Mouse (Mus musculus): ENCODE data around the gene Ephb1. TPM values are rescaled to one million over a fixed set of nuclear protein-coding genes. Genes with fewer than 3 reads are reported as not detected.

Ephb1 gene
- total RNA-seq, 2 experiments from 2014 or later, result 23.4 to 26.7 TPM

DNA sequence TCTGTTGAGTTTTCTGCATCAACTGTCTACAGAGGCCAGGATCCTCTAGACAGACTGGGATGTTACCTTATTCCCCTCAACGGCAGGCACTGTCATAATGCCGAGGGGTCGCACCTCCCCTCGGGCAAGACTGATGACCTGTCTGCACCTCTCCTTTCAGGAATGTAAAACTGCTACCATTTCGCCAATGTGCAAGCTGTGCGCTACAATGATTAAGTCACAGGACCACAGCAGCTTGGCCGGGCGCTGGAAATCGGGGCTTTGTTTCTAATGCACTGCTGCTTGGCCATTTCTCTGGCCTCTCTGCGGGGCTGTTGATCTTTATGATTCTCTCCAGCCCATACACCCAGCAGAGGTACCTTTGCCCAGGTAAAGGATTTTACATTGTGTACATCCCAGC is 346.8 kb downstream of the Ephb1 start:
- Histone ChIP-seq H3K4me3 (no peak overlapping the region), H3K27ac (no peak overlapping the region)
- no peak for DNase-seq (ENCODE audit: extremely low spot score in 1 of 2, low spot score in 2 of 2)
- no peak for TF ChIP-seq CTCF (IDR thresholded peaks at IDR 0.05)
- intact Hi-C loops (cut with DNase I), result loop anchor here (5.0 to 10.0 kb wide), 2 partner anchors 315 to 693 kb away; no protein-coding TSS in a partner anchor

GRCm38 (mm10) chr9:102006539-102006938 is 348.0 kb downstream of the Ephb1 start:
- DNase-seq (ENCODE audit: extremely low spot score in 1 of 2, low spot score in 2 of 2), result peak in 1 of 2 experiments; percentile 27
- TF ChIP-seq CTCF (IDR thresholded peaks at IDR 0.05), result peak; percentile 48
- Histone ChIP-seq H3K27ac (no peak overlapping the region), H3K4me3 (no peak overlapping the region)
- intact Hi-C loops (cut with DNase I), result loop anchor here (5.0 to 10.0 kb wide), 2 partner anchors 314 to 692 kb away; no protein-coding TSS in a partner anchor

DNA sequence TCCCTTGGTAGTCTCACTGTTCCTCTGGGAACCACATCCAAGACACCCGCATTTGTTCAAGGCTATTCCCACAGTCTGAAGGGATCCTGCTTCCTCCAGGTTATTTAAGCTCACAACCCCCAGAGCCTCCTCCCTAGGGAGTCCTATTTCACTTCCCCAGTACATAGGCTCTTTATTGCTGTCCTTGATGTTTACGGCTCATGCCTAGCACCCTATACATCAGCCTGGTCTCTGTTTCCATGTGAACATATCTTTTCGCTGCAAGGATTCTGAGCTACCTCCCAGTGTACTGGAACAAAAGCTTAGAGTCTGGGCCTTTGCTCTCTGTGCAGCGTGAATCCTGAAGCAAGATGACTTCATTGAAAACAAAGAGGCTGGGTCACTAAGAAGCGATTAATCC is 351.6 kb downstream of the Ephb1 start:
- no peak for TF ChIP-seq CTCF (IDR thresholded peaks at IDR 0.05)
- no peak overlapping the region for H3K4me3 ChIP-seq
- intact Hi-C loops (cut with DNase I), result loop anchor here (10.0 kb wide), 1 partner anchor 688 kb away; no protein-coding TSS in a partner anchor
- no peak overlapping the region for H3K27ac ChIP-seq
- no peak for DNase-seq (ENCODE audit: extremely low spot score in 1 of 2, low spot score in 2 of 2)

- Histone ChIP-seq H3K27ac (no peak overlapping the region), H3K4me3 (no peak overlapping the region)
- intact Hi-C loops (cut with DNase I), result loop anchor here (10.0 kb wide), 1 partner anchor 687 kb away; no protein-coding TSS in a partner anchor
- no peak for TF ChIP-seq CTCF (IDR thresholded peaks at IDR 0.05)
- DNase-seq (ENCODE audit: extremely low spot score in 1 of 2, low spot score in 2 of 2), result no peak
Measured at GRCm38 (mm10) chr9:102002186-102002585, 352.3 kb downstream of the Ephb1 start.

DNA sequence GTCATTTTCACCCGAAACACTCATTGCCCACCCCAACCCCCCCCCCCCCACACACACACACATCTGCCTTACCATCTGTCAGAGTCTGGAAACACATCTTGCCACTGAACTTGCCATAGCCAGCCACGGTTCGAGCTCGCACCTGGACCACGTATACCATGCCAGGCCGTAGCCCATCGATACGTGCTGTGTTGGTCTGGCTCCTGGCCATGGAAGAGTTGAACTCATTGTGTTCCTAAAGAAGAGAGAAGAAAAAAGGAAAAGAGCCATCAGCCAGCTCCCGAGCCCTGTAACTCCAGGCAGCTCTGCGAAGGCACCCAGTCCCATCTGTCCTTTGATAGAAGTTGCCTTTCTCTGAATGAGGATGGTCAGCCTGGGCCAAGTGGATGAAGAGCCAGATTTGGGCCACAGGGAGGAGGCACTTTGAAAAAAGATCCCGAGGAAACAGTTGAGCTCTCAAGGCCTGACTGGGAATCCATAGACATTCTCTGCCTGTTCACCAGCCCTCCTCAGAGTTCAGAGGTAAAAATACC is 352.8 kb downstream of the Ephb1 start:
- intact Hi-C loops (cut with DNase I), result loop anchor here (10.0 kb wide), 1 partner anchor 687 kb away; no protein-coding TSS in a partner anchor
- H3K4me3 ChIP-seq, result no peak overlapping the region
- TF ChIP-seq CTCF (IDR thresholded peaks at IDR 0.05), result no peak
- H3K27ac ChIP-seq, result no peak overlapping the region
- DNase-seq (ENCODE audit: extremely low spot score in 1 of 2, low spot score in 2 of 2), result no peak

- intact Hi-C loops (cut with DNase I), result loop anchor here (10.0 kb wide), 1 partner anchor 685 kb away; no protein-coding TSS in a partner anchor
- no peak for TF ChIP-seq CTCF (IDR thresholded peaks at IDR 0.05)
- no peak for DNase-seq (ENCODE audit: extremely low spot score in 1 of 2, low spot score in 2 of 2)
- H3K4me3 ChIP-seq, result no peak overlapping the region
- no peak overlapping the region for H3K27ac ChIP-seq
Measured at GRCm38 (mm10) chr9:101999690-102000089, 354.8 kb downstream of the Ephb1 start.

- intact Hi-C loops (cut with DNase I), result no loop called here
- no peak overlapping the region for H3K4me3 ChIP-seq
- no peak for TF ChIP-seq CTCF (IDR thresholded peaks at IDR 0.05)
- no peak overlapping the region for H3K27ac ChIP-seq
- DNase-seq (ENCODE audit: extremely low spot score in 1 of 2, low spot score in 2 of 2), result no peak
Measured at GRCm38 (mm10) chr9:101996771-101997500, 357.6 kb downstream of the Ephb1 start.

- no peak for TF ChIP-seq CTCF (IDR thresholded peaks at IDR 0.05)
- DNase-seq (ENCODE audit: extremely low spot score in 1 of 2, low spot score in 2 of 2), result no peak
- Histone ChIP-seq H3K4me3 (no peak overlapping the region), H3K27ac (no peak overlapping the region)
- intact Hi-C loops (cut with DNase I), result no loop called here
Measured at GRCm38 (mm10) chr9:101996183-101996582, 358.3 kb downstream of the Ephb1 start.

DNA sequence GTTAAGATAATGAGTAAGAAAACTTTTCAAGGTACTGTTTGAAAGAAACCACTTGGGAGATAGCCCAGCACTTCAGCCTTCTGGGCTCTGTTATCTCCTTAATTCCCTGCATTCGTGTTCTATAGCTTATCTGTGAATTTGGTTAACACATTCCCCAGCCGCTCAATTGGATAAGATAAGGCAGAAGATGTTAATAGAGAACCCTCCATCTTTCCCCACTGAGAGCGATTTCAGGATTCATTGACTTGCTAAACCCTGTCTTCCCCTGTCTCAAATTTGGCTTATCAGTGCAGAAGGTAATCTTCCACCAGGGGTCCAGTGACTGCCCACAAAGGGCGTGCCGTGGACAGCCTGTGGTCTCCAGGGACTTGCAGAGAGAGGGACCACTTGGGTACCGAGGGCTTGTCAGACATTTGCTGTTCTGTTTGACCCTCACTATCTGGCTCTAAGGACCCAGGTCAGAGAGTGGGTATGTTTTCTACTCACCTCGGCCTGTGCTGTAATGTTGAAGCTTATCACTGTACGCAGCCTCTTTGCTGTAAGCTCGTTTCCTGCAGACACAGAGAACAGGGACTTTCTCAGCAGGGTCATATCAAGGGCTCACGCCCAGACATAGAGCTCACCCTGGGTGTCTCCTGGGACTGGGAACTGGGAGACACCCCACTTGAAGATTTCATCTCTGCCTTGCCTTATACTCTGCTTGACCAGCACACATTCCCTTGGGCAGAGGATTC is 358.9 kb downstream of the Ephb1 start:
- no peak overlapping the region for H3K4me3 ChIP-seq
- DNase-seq (ENCODE audit: extremely low spot score in 1 of 2, low spot score in 2 of 2), result no peak
- intact Hi-C loops (cut with DNase I), result no loop called here
- TF ChIP-seq CTCF (IDR thresholded peaks at IDR 0.05), result no peak
- no peak overlapping the region for H3K27ac ChIP-seq

- TF ChIP-seq CTCF (IDR thresholded peaks at IDR 0.05), result no peak
- no peak for DNase-seq (ENCODE audit: extremely low spot score in 1 of 2, low spot score in 2 of 2)
- intact Hi-C loops (cut with DNase I), result no loop called here
- no peak overlapping the region for H3K27ac ChIP-seq
- H3K4me3 ChIP-seq, result no peak overlapping the region
Measured at GRCm38 (mm10) chr9:101994086-101994485, 360.4 kb downstream of the Ephb1 start.

- DNase-seq (ENCODE audit: extremely low spot score in 1 of 2, low spot score in 2 of 2), result no peak
- intact Hi-C loops (cut with DNase I), result no loop called here
- no peak overlapping the region for H3K4me3 ChIP-seq
- no peak overlapping the region for H3K27ac ChIP-seq
- TF ChIP-seq CTCF (IDR thresholded peaks at IDR 0.05), result no peak
Measured at GRCm38 (mm10) chr9:101990836-101991235, 363.7 kb downstream of the Ephb1 start.

- no peak for TF ChIP-seq CTCF (IDR thresholded peaks at IDR 0.05)
- Histone ChIP-seq H3K4me3 (no peak overlapping the region), H3K27ac (no peak overlapping the region)
- intact Hi-C loops (cut with DNase I), result no loop called here
- DNase-seq (ENCODE audit: extremely low spot score in 1 of 2, low spot score in 2 of 2), result no peak
Measured at GRCm38 (mm10) chr9:101990032-101990431, 364.5 kb downstream of the Ephb1 start.
